Mouse (Mus musculus): ENCODE measurements around the gene Zfp341. TPM values are rescaled to one million over a fixed set of nuclear protein-coding genes. Genes with fewer than 3 reads are reported as not detected.

Zfp341 gene
- polyA plus RNA-seq, 2 experiments: 1.1 to 3.6 TPM

- Histone ChIP-seq H3K9ac (replicated peaks) (peak overlapping the region; percentile 98), H3K36me3 (replicated peaks; ENCODE audit: control insufficient read depth, insufficient read depth, low read depth) (peaks cover 4% of the 10 kb centered on the region; the same call in 1 of the 2 replicates), H3K9me3 (ENCODE audit: control insufficient read depth, low read length) (no peaks in the 10 kb centered on the region), H3K4me2 (ENCODE audit: low read depth) (peak overlapping the region; percentile 77), H3K27me3 (ENCODE audit: control insufficient read depth, insufficient read depth, low read length) (no peaks in the 10 kb centered on the region), H3K27ac (peak overlapping the region; percentile 91), H3K4me3 (ENCODE audit: insufficient read depth in 1 of 2, low read depth in 2 of 2, low read length in 2 of 2) (peak overlapping the region; percentile 95 to 98), H3K4me1 (replicated peaks; ENCODE audit: control insufficient read depth in 2 of 2, insufficient read depth in 2 of 2, low read length in 1 of 2) (peaks cover 23 to 29% of the 10 kb centered on the region in 2 experiments)
- 0% methylated on average over 12 of the region's 12 CpGs for WGBS (ENCODE audit: insufficient replicate concordance)
- TF ChIP-seq EP300 (IDR thresholded peaks at IDR 0.05; ENCODE audit: low read depth) (no peak), CTCF (IDR thresholded peaks at IDR 0.05; ENCODE audit: low read depth) (no peak)
- DNase-seq (ENCODE audit: low read depth in 3 of 3, low spot score in 3 of 3) (peak; percentile 47 to 68 (median 55)), ATAC-seq (ENCODE audit: insufficient read depth) (peak; percentile 3; the same call in 1 of the 2 replicates)
Measured at GRCm38 (mm10) chr2:154657486-154658237, 44.6 kb downstream of the Zfp341 start.

- H3K9me3 ChIP-seq (ENCODE audit: control insufficient read depth, low read length): no peaks in the 10 kb centered on the region
- H3K27me3 ChIP-seq (ENCODE audit: control insufficient read depth, insufficient read depth, low read length): no peaks in the 10 kb centered on the region
- ATAC-seq (ENCODE audit: insufficient read depth): no peak
- peaks cover 4% of the 10 kb centered on the region; the same call in 1 of the 2 replicates for H3K36me3 ChIP-seq (replicated peaks; ENCODE audit: control insufficient read depth, insufficient read depth, low read depth)
- H3K4me1 ChIP-seq (replicated peaks; ENCODE audit: control insufficient read depth in 2 of 2, insufficient read depth in 2 of 2, low read length in 1 of 2): peaks cover 23 to 29% of the 10 kb centered on the region in 2 experiments
- 64% methylated on average over 4 of the region's 4 CpGs for WGBS (ENCODE audit: insufficient replicate concordance)
- H3K4me2 ChIP-seq (ENCODE audit: low read depth): peak overlapping the region; percentile 77
- H3K4me3 ChIP-seq (ENCODE audit: insufficient read depth in 1 of 2, low read depth in 2 of 2, low read length in 2 of 2): peak overlapping the region in 1 of 2 experiments; percentile 98; a peak in 1 of 4 replicates
- no peak for TF ChIP-seq EP300 (IDR thresholded peaks at IDR 0.05; ENCODE audit: low read depth)
- TF ChIP-seq CTCF (IDR thresholded peaks at IDR 0.05; ENCODE audit: low read depth): no peak
- H3K27ac ChIP-seq: peak overlapping the region; percentile 55
- H3K9ac ChIP-seq (replicated peaks): peak overlapping the region; percentile 98
- DNase-seq (ENCODE audit: low read depth in 3 of 3, low spot score in 3 of 3): no peak
Measured at GRCm38 (mm10) chr2:154659070-154659469, 46.0 kb downstream of the Zfp341 start.

- Histone ChIP-seq H3K4me3 (ENCODE audit: insufficient read depth in 1 of 2, low read depth in 2 of 2, low read length in 2 of 2) (peak overlapping the region in 1 of 2 experiments; percentile 98; a peak in 1 of 4 replicates), H3K4me2 (ENCODE audit: low read depth) (peak overlapping the region; percentile 77), H3K27me3 (ENCODE audit: control insufficient read depth, insufficient read depth, low read length) (no peaks in the 10 kb centered on the region), H3K36me3 (replicated peaks; ENCODE audit: control insufficient read depth, insufficient read depth, low read depth) (peaks cover 4% of the 10 kb centered on the region; the same call in 1 of the 2 replicates), H3K9me3 (ENCODE audit: control insufficient read depth, low read length) (no peaks in the 10 kb centered on the region), H3K27ac (peak overlapping the region; percentile 55), H3K9ac (replicated peaks) (peak overlapping the region; percentile 98), H3K4me1 (replicated peaks; ENCODE audit: control insufficient read depth in 2 of 2, insufficient read depth in 2 of 2, low read length in 1 of 2) (peaks cover 23 to 26% of the 10 kb centered on the region in 2 experiments)
- no peak for TF ChIP-seq EP300 (IDR thresholded peaks at IDR 0.05; ENCODE audit: low read depth)
- no peak for TF ChIP-seq CTCF (IDR thresholded peaks at IDR 0.05; ENCODE audit: low read depth)
- WGBS (ENCODE audit: insufficient replicate concordance): 68% methylated on average over 4 of the region's 5 CpGs
- no peak for ATAC-seq (ENCODE audit: insufficient read depth)
- DNase-seq (ENCODE audit: low read depth in 3 of 3, low spot score in 3 of 3): no peak
Measured at GRCm38 (mm10) chr2:154659531-154660074, 46.5 kb downstream of the Zfp341 start.

- Histone ChIP-seq H3K27ac (no peak overlapping the region), H3K36me3 (replicated peaks; ENCODE audit: control insufficient read depth, insufficient read depth, low read depth) (no peaks in the 10 kb centered on the region), H3K27me3 (ENCODE audit: control insufficient read depth, insufficient read depth, low read length) (no peaks in the 10 kb centered on the region), H3K4me1 (replicated peaks; ENCODE audit: control insufficient read depth in 2 of 2, insufficient read depth in 2 of 2, low read length in 1 of 2) (no peaks in the 10 kb centered on the region), H3K4me3 (ENCODE audit: insufficient read depth in 1 of 2, low read depth in 2 of 2, low read length in 2 of 2) (no peak overlapping the region), H3K4me2 (ENCODE audit: low read depth) (no peak overlapping the region), H3K9ac (replicated peaks) (no peak overlapping the region), H3K9me3 (ENCODE audit: control insufficient read depth, low read length) (no peaks in the 10 kb centered on the region)
- WGBS (ENCODE audit: insufficient replicate concordance): 75% methylated on average over 7 of the region's 7 CpGs
- DNase-seq (ENCODE audit: low read depth in 3 of 3, low spot score in 3 of 3): no peak
- no peak for ATAC-seq (ENCODE audit: insufficient read depth)
- no peak for TF ChIP-seq CTCF (IDR thresholded peaks at IDR 0.05; ENCODE audit: low read depth)
- TF ChIP-seq EP300 (IDR thresholded peaks at IDR 0.05; ENCODE audit: low read depth): no peak
Measured at GRCm38 (mm10) chr2:154668680-154669079, 55.6 kb downstream of the Zfp341 start.

- no peak overlapping the region for H3K4me3 ChIP-seq (ENCODE audit: insufficient read depth in 1 of 2, low read depth in 2 of 2, low read length in 2 of 2)
- H3K4me2 ChIP-seq (ENCODE audit: low read depth): no peak overlapping the region
- H3K27me3 ChIP-seq (ENCODE audit: control insufficient read depth, insufficient read depth, low read length): no peaks in the 10 kb centered on the region
- WGBS (ENCODE audit: insufficient replicate concordance): 69% methylated on average over 4 of the region's 4 CpGs
- no peaks in the 10 kb centered on the region for H3K36me3 ChIP-seq (replicated peaks; ENCODE audit: control insufficient read depth, insufficient read depth, low read depth)
- no peak overlapping the region for H3K27ac ChIP-seq
- no peak overlapping the region for H3K9ac ChIP-seq (replicated peaks)
- no peak for DNase-seq (ENCODE audit: low read depth in 3 of 3, low spot score in 3 of 3)
- H3K4me1 ChIP-seq (replicated peaks; ENCODE audit: control insufficient read depth in 2 of 2, insufficient read depth in 2 of 2, low read length in 1 of 2): peaks cover 0 to under 1% of the 10 kb centered on the region in 2 experiments; a peak in 1 of 4 replicates
- no peaks in the 10 kb centered on the region for H3K9me3 ChIP-seq (ENCODE audit: control insufficient read depth, low read length)
- ATAC-seq (ENCODE audit: insufficient read depth): no peak
- TF ChIP-seq EP300 (IDR thresholded peaks at IDR 0.05; ENCODE audit: low read depth) (no peak), CTCF (IDR thresholded peaks at IDR 0.05; ENCODE audit: low read depth) (no peak)
Measured at GRCm38 (mm10) chr2:154670106-154670505, 57.0 kb downstream of the Zfp341 start.
